Mouse (Mus musculus): ENCODE data around the gene Gm28551.
A peak's percentile ranks its signal among the peaks of the same experiment; 100 is the strongest.
"Not testable (repeated sequence)": the region's sequence is repeated elsewhere in the genome, so short reads cannot be mapped to it uniquely, and the experiment has no call there.

Gene Gm28551

DNA sequence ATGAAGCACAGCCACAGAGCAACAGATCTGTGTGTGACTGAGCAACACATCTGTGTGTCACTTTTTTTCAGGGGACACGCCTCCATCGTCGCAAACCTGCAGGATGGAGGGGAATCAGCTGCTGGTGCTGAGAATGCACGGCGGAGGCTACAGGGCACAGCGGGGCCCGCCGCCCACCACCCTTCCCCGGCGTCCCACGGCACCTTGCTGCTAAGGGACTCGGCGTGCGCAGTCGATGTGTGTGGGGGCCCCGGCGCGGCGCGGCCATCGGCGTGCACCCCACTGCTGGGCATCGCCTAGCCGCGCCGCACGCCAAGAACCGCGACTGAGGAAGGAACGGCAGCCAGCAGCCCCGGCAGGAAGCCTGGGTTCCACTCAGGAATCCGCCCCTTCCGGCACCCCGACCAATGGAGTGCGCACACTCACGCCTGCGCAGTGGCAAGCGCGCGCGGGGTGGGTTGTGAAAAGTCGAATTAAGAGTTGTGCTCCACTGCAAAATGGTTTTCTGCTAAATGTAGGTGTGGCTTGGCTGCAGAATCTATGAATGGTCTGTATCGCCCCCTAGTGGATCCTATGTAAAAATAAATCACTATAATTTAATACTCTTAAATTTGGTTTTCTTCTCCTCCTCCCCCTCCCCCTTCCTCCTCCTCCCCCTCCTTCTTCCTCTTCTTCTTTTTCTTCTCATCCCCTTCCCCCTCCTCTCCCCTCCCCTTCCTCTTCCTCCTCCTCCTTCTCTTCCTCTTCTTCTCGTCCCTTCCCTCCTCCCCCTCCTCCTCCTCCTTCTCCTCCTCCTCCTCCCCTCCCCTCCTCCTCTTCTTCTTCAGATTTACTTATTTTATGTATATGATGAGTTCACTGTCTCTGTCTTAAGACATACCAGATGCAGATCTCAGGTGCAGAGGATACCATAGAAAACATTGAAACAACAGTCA, at the start of gene Gm28551, which contains the start of the genes Asdurf and Asnsd1:
Gene Gm28551 (minus strand): TSS at position 341 of the 935 bp plus-strand sequence.
Gene Asdurf (minus strand): TSS at position 293 of the 935 bp plus-strand sequence.
Gene Asnsd1 (minus strand): TSS at position 426 of the 935 bp plus-strand sequence.
- DNase-seq (ENCODE audit: low spot score): peak; percentile 95

- not testable (repeated sequence) for DNase-seq (ENCODE audit: low spot score)
Observed at GRCm38 (mm10) chr1:53393936-53394760, 41.7 kb upstream of the Gm28551 start.

DNA sequence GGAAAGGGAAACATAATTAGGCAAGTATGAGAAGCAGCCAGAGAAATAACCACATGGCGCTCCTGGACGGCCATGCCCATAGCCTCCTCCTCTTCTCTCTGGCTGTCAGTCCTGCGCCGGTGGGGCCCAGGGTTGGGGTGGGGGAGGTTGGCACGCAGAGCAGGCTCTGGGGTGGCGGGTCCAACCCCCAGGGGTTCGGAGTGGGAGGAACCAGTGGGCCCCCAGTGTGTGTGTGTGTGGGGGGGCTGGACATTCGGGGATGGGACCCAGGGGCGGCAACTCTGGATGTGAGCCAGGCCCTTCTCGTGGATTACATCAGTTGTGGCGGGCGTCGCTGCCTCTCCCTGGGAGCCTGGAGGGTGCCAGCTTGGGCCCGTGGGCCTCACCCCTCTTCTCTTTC, 36.3 kb upstream of the Gm28551 start:
- DNase-seq (ENCODE audit: low spot score): no peak

- no peak for DNase-seq (ENCODE audit: low spot score)
Observed at GRCm38 (mm10) chr1:53384085-53384688, 31.7 kb upstream of the Gm28551 start.

GRCm38 (mm10) chr1:53377731-53378130, 25.3 kb upstream of the Gm28551 start:
- no peak for DNase-seq (ENCODE audit: low spot score)

DNA sequence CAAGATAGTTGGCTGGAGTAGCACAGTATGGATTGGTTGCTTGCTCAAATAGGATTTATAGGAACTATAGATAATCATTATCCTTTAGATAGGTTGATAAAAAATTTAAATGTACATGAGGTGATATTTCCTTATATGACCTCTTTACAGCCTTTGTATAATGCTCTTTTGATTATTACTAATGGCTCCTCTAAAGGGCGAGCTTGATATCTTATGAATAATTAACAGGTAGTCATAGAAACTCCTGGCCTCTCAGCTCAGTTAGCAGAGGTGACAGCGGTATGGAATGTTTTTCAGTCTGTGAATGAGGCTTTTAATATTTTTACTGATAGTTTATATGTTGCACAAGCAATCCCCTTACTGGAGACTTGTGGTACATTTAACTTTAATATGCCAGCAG, 23.5 kb upstream of the Gm28551 start:
- not testable (repeated sequence) for DNase-seq (ENCODE audit: low spot score)

- no peak for DNase-seq (ENCODE audit: low spot score)
Observed at GRCm38 (mm10) chr1:53358988-53359387, 6.5 kb upstream of the Gm28551 start.

DNA sequence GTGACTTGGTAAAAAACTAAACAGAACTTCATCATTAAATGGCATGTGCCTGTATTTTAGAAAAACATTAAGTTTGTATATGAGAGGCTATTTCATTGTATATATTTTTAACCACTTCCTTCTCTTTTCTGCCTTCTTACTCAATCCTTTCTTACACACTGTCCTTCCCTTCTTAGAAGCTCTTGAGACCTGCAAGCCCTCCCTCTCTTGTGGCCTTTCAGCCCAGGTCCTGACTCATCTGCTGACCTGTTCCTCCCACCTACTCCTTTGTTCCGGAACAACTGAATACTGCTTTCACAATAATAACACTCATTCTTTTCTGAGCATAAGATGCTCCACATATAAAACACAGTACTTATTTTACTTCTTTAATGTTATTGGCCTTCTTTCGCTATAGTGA, 11.4 kb downstream of the Gm28551 start:
- no peak for DNase-seq (ENCODE audit: low spot score)

GRCm38 (mm10) chr1:53337403-53337802, 15.1 kb downstream of the Gm28551 start:
- not testable (repeated sequence) for DNase-seq (ENCODE audit: low spot score)

GRCm38 (mm10) chr1:53335465-53335864, 17.0 kb downstream of the Gm28551 start:
- no peak for DNase-seq (ENCODE audit: low spot score)

DNA sequence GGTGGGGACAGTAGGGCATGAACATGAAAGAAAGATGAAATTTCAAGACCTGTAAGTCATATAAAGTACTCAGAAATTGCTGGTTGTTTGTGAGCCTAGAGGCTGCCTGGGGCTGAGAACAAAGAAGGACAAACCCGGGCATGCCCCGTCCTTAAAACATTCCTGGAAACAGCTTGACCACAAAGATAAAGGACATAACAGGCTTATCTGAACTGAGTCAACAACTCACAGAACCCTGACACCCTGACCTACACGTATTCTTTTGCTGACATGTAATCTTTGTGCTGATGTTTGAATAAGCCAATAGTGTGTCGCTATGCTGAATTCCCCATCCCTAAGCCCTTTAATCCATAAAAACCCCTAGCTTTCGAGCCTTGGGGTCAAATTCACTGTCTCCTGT, 18.9 kb downstream of the Gm28551 start:
- DNase-seq (ENCODE audit: low spot score): not testable (repeated sequence)

- DNase-seq (ENCODE audit: low spot score): no peak
Observed at GRCm38 (mm10) chr1:53324827-53325494, 27.5 kb downstream of the Gm28551 start.

DNA sequence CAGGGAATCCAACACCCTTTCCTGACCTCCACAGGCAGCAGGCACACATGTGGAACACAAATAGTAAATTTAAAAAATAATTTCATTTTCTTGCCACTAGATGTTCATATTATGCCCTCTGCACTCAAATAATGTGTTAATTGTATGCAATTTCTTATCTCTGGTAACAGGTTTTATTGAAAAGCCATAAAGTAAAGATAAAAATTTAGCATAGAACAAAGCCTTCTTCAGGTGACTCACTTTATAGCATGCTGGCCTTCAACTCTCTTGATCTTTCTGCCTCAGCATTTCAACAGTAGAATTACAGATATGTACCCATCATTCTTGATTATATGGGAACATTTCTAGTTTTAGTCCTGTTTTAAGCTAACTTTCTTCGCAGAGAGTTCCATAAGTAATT, 28.2 kb downstream of the Gm28551 start:
- DNase-seq (ENCODE audit: low spot score): no peak

- no peak for DNase-seq (ENCODE audit: low spot score)
Observed at GRCm38 (mm10) chr1:53323254-53323653, 29.2 kb downstream of the Gm28551 start.

- no peak for DNase-seq (ENCODE audit: low spot score)
Observed at GRCm38 (mm10) chr1:53321662-53322344, 30.7 kb downstream of the Gm28551 start.

DNA sequence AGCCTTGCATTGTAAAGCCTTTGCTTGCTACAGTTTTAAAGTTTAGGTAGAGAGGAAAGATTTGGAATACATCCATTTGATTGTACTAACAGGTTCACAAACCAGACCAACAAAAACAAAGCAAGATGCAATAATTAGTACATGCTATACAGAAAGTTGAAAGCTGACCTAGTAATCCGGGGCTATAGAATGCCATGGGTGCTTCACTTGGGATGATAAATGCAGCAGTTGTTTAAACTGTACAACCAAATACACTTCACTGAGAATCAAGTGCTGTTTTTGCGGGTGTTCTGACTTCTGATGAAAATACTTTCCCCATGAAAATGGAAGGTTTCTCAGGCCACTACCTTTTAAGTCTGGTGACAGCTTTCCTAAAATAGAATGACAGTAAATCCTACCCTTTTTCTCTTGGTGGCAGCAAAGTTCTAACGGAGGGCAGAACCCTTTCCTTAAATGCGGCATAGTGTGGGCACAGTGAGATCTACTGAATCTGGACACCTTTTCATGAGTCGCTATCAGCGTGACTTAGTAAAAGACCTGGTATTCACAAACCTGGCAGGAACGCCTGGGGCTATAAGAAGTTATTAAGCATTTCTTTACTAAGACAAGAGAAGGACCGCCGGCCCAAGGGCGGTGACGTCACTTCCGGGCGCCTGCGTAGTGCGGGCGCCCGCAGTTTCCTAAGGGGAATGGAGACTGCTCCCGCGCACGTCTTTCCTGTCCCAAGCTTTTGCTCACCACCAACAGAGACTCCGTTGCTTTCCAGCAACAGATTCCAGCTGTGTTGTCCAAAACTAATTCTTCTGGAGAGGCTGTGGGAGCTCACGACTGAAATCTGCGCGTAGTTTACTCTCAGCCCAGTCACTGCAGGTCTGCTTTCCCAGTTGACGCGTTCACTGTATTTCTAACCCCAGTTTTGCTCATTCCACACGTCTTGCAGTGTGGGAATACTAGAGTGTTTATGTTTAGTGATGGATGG, 39.2 kb downstream of the Gm28551 start, which contains the start of gene Osgepl1:
Gene Osgepl1 (plus strand): TSS at position 636 of the 979 bp plus-strand sequence.
- peak; percentile 60 for DNase-seq (ENCODE audit: low spot score)

DNA sequence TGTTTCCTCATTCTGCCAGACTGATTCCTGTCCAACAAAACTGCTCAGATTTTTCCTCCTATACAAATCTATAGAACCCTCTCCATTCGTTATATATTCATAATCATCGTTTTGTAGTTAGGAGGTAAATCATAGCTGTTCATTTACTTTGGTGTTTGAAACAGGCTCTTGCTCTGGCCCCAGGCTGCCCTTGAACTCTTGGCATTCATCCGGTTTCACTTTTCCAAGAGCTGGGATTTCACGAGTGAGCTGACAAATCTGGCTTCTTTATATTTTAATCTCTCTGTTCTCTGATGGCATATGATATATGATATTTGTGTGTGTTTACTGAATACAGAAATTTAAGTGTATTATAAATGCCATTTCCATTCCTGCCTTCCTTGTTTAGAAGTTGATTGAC, 52.0 kb downstream of the Gm28551 start:
- no peak for DNase-seq (ENCODE audit: low spot score)

- peak; percentile 79 for DNase-seq (ENCODE audit: low spot score)
Observed at GRCm38 (mm10) chr1:53296581-53297383, 55.7 kb downstream of the Gm28551 start, which contains the start of the genes Pms1, Ormdl1 and Gm28778. Gene Pms1, minus strand, starts transcription at chr1:53297018. Gene Ormdl1, plus strand, starts transcription at chr1:53297095. Gene Gm28778, plus strand, starts transcription at chr1:53297111.

- DNase-seq (ENCODE audit: low spot score): no peak
Observed at GRCm38 (mm10) chr1:53291197-53291596, 61.3 kb downstream of the Gm28551 start.
